Mouse (Mus musculus) left cerebral cortex, adult 2 months (tissue): Measurements from ENCODE around the gene Ifna11. TPM values are rescaled to one million over a fixed set of nuclear protein-coding genes. Genes with fewer than 3 reads are reported as not detected.
"Not testable (repeated sequence)": the region's sequence is repeated elsewhere in the genome, so short reads cannot be mapped to it uniquely, and the experiment has no call there.

ENCODE experiments used
- DNase-seq, 2 experiments: peaks; one replicate each; pipeline ENCODE4 v3.0.0; 2021 to 2022; ENCODE audit warnings: low spot score in 2 of 2, mixed read lengths in 1 of 2; ENCODE audit errors: extremely low spot score in 1 of 2
- H3K27ac ChIP-seq: fragments of 200-600 bp; 2 replicates; pipeline ENCODE4 v1.8.1; 2022
- H3K4me3 ChIP-seq: fragments of 200-600 bp; 2 replicates; pipeline ENCODE4 v1.8.1; 2022
- CTCF ChIP-seq: fragments of 200-600 bp; IDR thresholded peaks from 2 replicates; pipeline ENCODE4 v1.8.1; 2022; ENCODE audit warnings: antibody characterized with exemption, mild to moderate bottlenecking, moderate library complexity
- intact Hi-C: fragments of 180-260 bp; cut with DNase I; formaldehyde crosslinking; loops from one replicate; pipeline ENCODE4 v1.15.1; 2025
- long read RNA-seq, 2 experiments: library from polyadenylated mRNA; stranded (forward); transcript quantifications; one replicate each; pipeline ENCODE4 v2.0.0; 2021; ENCODE audit warnings: borderline mapping rate in 2 of 2
- total RNA-seq, 2 experiments: library from RNA; stranded (reverse); gene quantifications; 2 replicates each; pipeline ENCODE4 v1.2.3; 2021

The Ifna11 gene
- not detected for total RNA-seq
- long read RNA-seq, experiment 1: 0 reads
- long read RNA-seq, experiment 2: 0 reads

- DNase-seq: no peak
- intact Hi-C loops: no loop called here
- no peak for TF ChIP-seq CTCF
- no peak within 1 kb of the TSS for H3K27ac ChIP-seq
- no peak within 1 kb of the TSS for H3K4me3 ChIP-seq
Measured at GRCm38 (mm10) chr4:88819659-88820058, at the start of gene Ifna11. TSS of gene Ifna11 (plus strand) at chr4:88819959.

GRCm38 (mm10) chr4:88773534-88773933 is 46.2 kb upstream of the Ifna11 start, which contains the start of gene Gm13290:
TSS of gene Gm13290 (plus strand) at chr4:88773834.
- DNase-seq, intact Hi-C loops, H3K27ac ChIP-seq, H3K4me3 ChIP-seq: not testable (repeated sequence)

GRCm38 (mm10) chr4:88776622-88777021 is 43.1 kb upstream of the Ifna11 start, which contains the start of gene Gm13289:
TSS of gene Gm13289 (plus strand) at chr4:88776922.
- intact Hi-C loops: not testable (repeated sequence)

GRCm38 (mm10) chr4:88779550-88779949 is 40.2 kb upstream of the Ifna11 start, which contains the start of gene Gm13272:
TSS of gene Gm13272 (plus strand) at chr4:88779850.
- H3K27ac ChIP-seq, H3K4me3 ChIP-seq, intact Hi-C loops, DNase-seq: not testable (repeated sequence)

More at GRCm38 (mm10) chr4:88776622-88777021, 43.1 kb upstream of the Ifna11 start, which contains the start of gene Gm13289:
- not testable (repeated sequence) for H3K4me3 ChIP-seq, DNase-seq, H3K27ac ChIP-seq

GRCm38 (mm10) chr4:88780320-88780719 is 39.4 kb upstream of the Ifna11 start:
- H3K4me3 ChIP-seq, intact Hi-C loops, DNase-seq, H3K27ac ChIP-seq: not testable (repeated sequence)

GRCm38 (mm10) chr4:88781831-88782230 is 37.9 kb upstream of the Ifna11 start, which contains the start of gene Ifnz:
TSS of gene Ifnz (plus strand) at chr4:88782131.
- intact Hi-C loops, H3K27ac ChIP-seq: not testable (repeated sequence)

GRCm38 (mm10) chr4:88782335-88782734 is 37.4 kb upstream of the Ifna11 start:
- DNase-seq, H3K27ac ChIP-seq, intact Hi-C loops: not testable (repeated sequence)

More at GRCm38 (mm10) chr4:88781831-88782230, 37.9 kb upstream of the Ifna11 start, which contains the start of gene Ifnz:
- DNase-seq, H3K4me3 ChIP-seq: not testable (repeated sequence)

GRCm38 (mm10) chr4:88785409-88785808 is 34.4 kb upstream of the Ifna11 start, which contains the start of gene Gm13276:
TSS of gene Gm13276 (plus strand) at chr4:88785709.
- H3K4me3 ChIP-seq, H3K27ac ChIP-seq, intact Hi-C loops, DNase-seq: not testable (repeated sequence)

More at GRCm38 (mm10) chr4:88782335-88782734, 37.4 kb upstream of the Ifna11 start:
- H3K4me3 ChIP-seq: not testable (repeated sequence)

- TF ChIP-seq CTCF: peak; percentile 42
- H3K27ac ChIP-seq, intact Hi-C loops, H3K4me3 ChIP-seq: not testable (repeated sequence)
- DNase-seq: peak; percentile 61 to 63
Measured at GRCm38 (mm10) chr4:88788402-88788801, 31.4 kb upstream of the Ifna11 start, which contains the start of gene Gm13277. TSS of gene Gm13277 (plus strand) at chr4:88788632.

GRCm38 (mm10) chr4:88791250-88791649 is 28.5 kb upstream of the Ifna11 start, which contains the start of gene Gm13278:
TSS of gene Gm13278 (plus strand) at chr4:88791550.
- H3K4me3 ChIP-seq, H3K27ac ChIP-seq, intact Hi-C loops, DNase-seq: not testable (repeated sequence)

GRCm38 (mm10) chr4:88793936-88794675 is 25.7 kb upstream of the Ifna11 start, which contains the start of gene Gm13275:
TSS of gene Gm13275 (plus strand) at chr4:88794487.
- peak; percentile 27 for TF ChIP-seq CTCF
- H3K4me3 ChIP-seq: peak within 1 kb of the TSS; percentile 13
- intact Hi-C loops, H3K27ac ChIP-seq: not testable (repeated sequence)
- peak; percentile 61 to 73 for DNase-seq

GRCm38 (mm10) chr4:88797097-88797496 is 22.7 kb upstream of the Ifna11 start, which contains the start of gene Gm13279:
TSS of gene Gm13279 (plus strand) at chr4:88797397.
- intact Hi-C loops, H3K27ac ChIP-seq, DNase-seq: not testable (repeated sequence)

GRCm38 (mm10) chr4:88799365-88799764 is 20.4 kb upstream of the Ifna11 start, which contains the start of gene Gm13285:
TSS of gene Gm13285 (plus strand) at chr4:88799665.
- H3K27ac ChIP-seq, H3K4me3 ChIP-seq, DNase-seq, intact Hi-C loops: not testable (repeated sequence)

More at GRCm38 (mm10) chr4:88797097-88797496, 22.7 kb upstream of the Ifna11 start, which contains the start of gene Gm13279:
- not testable (repeated sequence) for H3K4me3 ChIP-seq

GRCm38 (mm10) chr4:88802954-88803353 is 16.8 kb upstream of the Ifna11 start, which contains the start of gene Gm13287:
TSS of gene Gm13287 (plus strand) at chr4:88803254.
- intact Hi-C loops, H3K4me3 ChIP-seq, H3K27ac ChIP-seq, DNase-seq: not testable (repeated sequence)

- H3K4me3 ChIP-seq, intact Hi-C loops, H3K27ac ChIP-seq, DNase-seq: not testable (repeated sequence)
Measured at GRCm38 (mm10) chr4:88805231-88805630, 14.5 kb upstream of the Ifna11 start, which contains the start of gene Gm13288. TSS of gene Gm13288 (plus strand) at chr4:88805531.

GRCm38 (mm10) chr4:88805761-88806160 is 14.0 kb upstream of the Ifna11 start:
- H3K27ac ChIP-seq, DNase-seq, intact Hi-C loops, H3K4me3 ChIP-seq: not testable (repeated sequence)
